Mouse (Mus musculus) G1E-ER4 (cell line): ENCODE data around the gene Olfr661. TPM values are rescaled to one million over a fixed set of nuclear protein-coding genes. Genes with fewer than 3 reads are reported as not detected.

ENCODE experiments used
- GATA1 ChIP-seq: IDR thresholded peaks from one replicate; pipeline ENCODE4 v1.8.0; 2012; ENCODE audit warnings: low read length, inconsistent platforms
- polyA plus RNA-seq: library from polyadenylated mRNA; stranded (reverse); fragments of >175 nt; gene quantifications from 2 replicates; pipeline ENCODE4 v1.2.3, GENCODE M21; 2012

Gene Olfr661
- polyA plus RNA-seq = not detected in 2 replicates

DNA sequence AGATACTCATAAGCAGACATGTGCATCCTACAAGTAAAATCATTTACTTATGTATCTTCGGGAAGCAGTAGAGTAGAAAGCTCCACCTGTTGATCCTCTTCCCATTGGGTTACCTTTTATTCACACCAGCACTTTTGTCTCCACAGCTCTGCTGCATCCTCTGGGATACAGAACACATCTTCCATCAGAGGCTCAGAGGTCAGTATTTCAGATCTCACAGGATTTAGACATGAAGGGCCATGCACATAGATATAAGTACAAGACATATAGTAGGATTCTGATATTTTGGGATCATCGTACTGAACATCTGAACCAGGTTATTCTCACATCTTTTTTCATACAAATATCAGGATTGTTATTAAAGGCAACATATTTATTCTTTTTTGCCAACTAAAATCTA, at the start of gene Olfr661:
Olfr661 (plus strand) TSS at position 301 of the 400 bp plus-strand sequence.
- no peak for TF ChIP-seq GATA1

DNA sequence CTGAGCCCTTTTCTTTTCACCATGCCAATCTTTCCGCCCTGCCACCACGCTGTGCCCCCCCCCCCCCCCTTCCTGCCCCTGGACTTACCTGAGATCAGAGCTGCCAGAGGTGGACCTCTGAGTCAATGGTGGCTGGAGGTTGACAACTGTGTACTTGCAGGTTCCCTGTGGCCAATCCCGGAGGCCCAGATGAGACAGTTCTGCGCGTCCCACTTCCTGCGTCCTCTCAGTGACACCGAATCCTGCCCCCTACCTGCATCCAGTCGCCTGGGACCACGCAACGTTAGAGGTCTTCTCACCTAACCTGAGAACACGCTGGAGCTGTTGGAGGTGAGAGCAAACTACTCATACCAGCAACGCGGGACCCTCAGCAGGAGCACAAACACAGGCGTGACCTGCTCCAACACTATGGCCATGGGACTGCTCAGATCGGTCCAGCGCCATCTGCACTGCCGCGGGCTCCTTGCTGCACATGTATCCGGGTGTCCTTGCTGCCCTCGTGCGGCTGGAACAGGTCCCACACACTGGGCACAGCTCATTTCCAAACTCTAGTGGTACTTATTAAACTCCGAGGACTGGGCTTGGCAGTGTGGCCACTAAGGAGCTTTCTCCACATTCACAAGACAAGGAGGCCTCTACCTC, 39.3 kb upstream of the Olfr661 start, which contains the start of gene Olfr658:
Olfr658 (minus strand) TSS at position 465 of the 642 bp plus-strand sequence.
- no peak for TF ChIP-seq GATA1

DNA sequence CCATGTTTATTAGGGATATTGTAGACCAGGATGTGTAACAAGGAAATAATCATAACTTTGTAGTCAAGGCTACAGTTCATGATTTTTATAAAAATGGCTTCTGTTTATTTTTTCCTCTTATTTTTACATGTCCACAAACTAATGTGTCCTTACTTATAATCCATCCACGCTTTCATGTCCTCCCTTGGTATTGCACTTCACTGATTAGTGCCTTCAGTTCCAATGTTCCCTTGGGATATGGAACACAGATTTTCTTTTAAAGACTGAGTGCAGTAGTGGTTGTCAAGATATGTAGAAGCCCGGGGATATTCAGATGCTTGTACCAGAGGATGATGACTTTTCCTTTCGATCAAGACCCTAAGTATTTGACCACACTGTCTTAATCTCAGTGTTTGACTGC, 19.8 kb upstream of the Olfr661 start, which contains the start of gene Olfr659:
Olfr659 (plus strand) TSS at position 301 of the 400 bp plus-strand sequence.
- TF ChIP-seq GATA1 = no peak

Other genes with a start within 250 kb of the Olfr661 start
- gene Trim30a, start 221.3 kb upstream of the Olfr661 start, polyA plus RNA-seq = not detected in 2 replicates
- not detected in 2 replicates for gene Trim30d, start 178.7 kb upstream of the Olfr661 start, polyA plus RNA-seq
- not detected in 2 replicates for gene Olfr651, start 136.4 kb upstream of the Olfr661 start, polyA plus RNA-seq
- gene Olfr652, start 125.6 kb upstream of the Olfr661 start, polyA plus RNA-seq = not detected in 2 replicates
- not detected in 2 replicates for gene Olfr653, start 109.2 kb upstream of the Olfr661 start, polyA plus RNA-seq
- gene Olfr654, start 99.5 kb upstream of the Olfr661 start, polyA plus RNA-seq = not detected in 2 replicates
- not detected in 2 replicates for gene Olfr655, start 84.7 kb upstream of the Olfr661 start, polyA plus RNA-seq
- gene Olfr656, start 72.5 kb upstream of the Olfr661 start, polyA plus RNA-seq = not detected in 2 replicates
- not detected in 2 replicates for gene Olfr657, start 61.7 kb upstream of the Olfr661 start, polyA plus RNA-seq
- gene Olfr658, start 39.2 kb upstream of the Olfr661 start, polyA plus RNA-seq = not detected in 2 replicates
- not detected in 2 replicates for gene Olfr659, start 19.7 kb upstream of the Olfr661 start, polyA plus RNA-seq
- not detected in 2 replicates for gene Usp17le, start 91.0 kb downstream of the Olfr661 start, polyA plus RNA-seq
- gene Usp17lb, start 156.1 kb downstream of the Olfr661 start, polyA plus RNA-seq = not detected in 2 replicates
- gene Usp17la, start 170.5 kb downstream of the Olfr661 start, polyA plus RNA-seq = not detected in 2 replicates
- gene Olfr665, start 191.5 kb downstream of the Olfr661 start, polyA plus RNA-seq = not detected in 2 replicates
- gene Olfr666, start 209.5 kb downstream of the Olfr661 start, polyA plus RNA-seq = not detected in 2 replicates
- not detected in 2 replicates for gene Olfr667, start 235.0 kb downstream of the Olfr661 start, polyA plus RNA-seq
- gene Olfr668, start 241.6 kb downstream of the Olfr661 start, polyA plus RNA-seq = not detected in 2 replicates
- gene Olfr669, start 247.7 kb downstream of the Olfr661 start, polyA plus RNA-seq = not detected in 2 replicates